Mouse (Mus musculus) spleen, embryonic (tissue): ENCODE data around the gene Svip.

Experiments used
- CTCF ChIA-PET: fragments of 350-600 bp; sonication (Branson Sonifier 250); formaldehyde crosslinking; loops from one replicate; lab custom pipeline; 2022; lab: Charles Lee

The Svip gene

GRCm38 (mm10) chr7:52005511-52006295 lies at the start of gene Svip:
Svip (minus strand) TSS chr7:52006018.
- CTCF ChIA-PET, result no interaction called here

DNA sequence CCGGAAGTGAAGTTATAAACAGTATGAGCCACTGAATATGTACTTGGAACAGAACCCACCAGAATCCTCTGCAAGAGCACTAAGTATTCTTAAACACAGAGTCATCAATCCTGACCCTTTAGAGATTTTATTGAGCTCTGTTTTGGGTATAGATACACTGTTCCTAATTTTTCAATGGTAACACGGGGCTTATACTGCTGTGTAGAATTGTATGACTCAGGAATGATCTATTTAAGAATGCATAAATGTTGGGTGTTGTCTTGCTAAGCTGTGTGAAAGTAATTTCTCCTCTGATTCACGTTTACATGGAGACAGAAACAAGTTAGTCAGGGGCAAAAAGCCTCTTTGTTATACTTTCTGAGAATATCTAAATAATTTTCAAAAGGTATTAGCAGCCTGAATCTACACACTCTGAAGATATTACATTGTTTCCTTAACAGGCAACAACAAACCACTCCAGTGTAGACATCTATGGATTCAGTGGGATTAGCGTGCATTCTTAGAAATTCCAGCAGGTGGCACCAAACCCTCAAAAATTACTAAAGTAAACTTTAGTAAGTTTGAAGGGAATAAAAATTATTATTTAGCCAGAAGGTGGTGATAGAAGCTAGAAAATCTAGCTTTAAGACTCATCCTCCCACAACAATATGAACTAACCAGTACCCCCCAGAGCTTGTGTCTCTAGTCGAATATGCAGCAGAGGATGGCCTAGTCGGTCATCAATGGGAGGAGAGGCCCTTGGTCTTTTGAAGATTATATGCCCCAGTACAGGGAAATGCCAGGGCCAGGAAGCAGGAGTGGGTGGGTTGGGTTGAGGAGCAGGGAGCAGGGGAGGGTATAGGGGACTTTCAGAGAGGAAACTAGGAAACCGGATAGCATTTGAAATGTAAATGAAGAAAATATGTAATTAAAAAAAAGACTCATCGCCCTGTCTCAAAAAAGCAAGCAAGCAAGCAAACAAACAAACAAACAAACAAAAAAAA lies 32.1 kb upstream of the Svip start:
- CTCF ChIA-PET, result interaction anchor here (0.6 to 0.7 kb wide), 2 partner anchors 304 to 363 kb away, joined by 3 to 4 read pairs; no protein-coding TSS in a partner anchor

DNA sequence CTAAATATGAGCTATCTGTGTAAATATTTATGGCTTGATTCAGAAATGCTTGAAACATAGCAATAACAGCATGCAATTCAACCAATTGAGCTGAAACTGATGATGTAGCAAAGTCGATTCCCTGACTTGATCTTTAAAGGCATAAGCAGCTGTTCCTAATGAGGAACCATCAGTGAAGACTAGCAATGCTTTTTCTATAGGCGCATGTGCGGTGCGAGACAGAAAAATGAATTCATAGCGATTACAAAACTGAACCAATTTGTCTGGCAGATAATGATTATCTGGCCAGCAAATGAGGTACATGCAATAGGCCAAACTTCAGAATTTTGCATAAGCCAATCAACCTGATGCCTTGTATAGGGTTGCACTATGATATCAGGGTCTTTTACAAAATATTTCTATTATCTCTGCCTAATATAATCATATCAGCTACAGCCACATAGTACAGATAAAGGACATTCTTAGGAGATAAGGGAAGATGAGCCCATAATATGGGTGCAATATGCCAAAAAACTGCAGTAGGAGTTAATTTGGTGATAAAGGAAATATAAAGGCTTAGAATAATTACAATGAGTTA lies 18.3 kb upstream of the Svip start:
- CTCF ChIA-PET, result no interaction called here

GRCm38 (mm10) chr7:52022039-52022438 lies 16.2 kb upstream of the Svip start:
- CTCF ChIA-PET, result no interaction called here

- CTCF ChIA-PET, result no interaction called here
Measured at GRCm38 (mm10) chr7:52015628-52016027, 9.8 kb upstream of the Svip start, which contains the start of gene 1700015G11Rik. 1700015G11Rik (minus strand) TSS chr7:52015728.

GRCm38 (mm10) chr7:52015180-52015579 lies 9.4 kb upstream of the Svip start:
- CTCF ChIA-PET, result no interaction called here

DNA sequence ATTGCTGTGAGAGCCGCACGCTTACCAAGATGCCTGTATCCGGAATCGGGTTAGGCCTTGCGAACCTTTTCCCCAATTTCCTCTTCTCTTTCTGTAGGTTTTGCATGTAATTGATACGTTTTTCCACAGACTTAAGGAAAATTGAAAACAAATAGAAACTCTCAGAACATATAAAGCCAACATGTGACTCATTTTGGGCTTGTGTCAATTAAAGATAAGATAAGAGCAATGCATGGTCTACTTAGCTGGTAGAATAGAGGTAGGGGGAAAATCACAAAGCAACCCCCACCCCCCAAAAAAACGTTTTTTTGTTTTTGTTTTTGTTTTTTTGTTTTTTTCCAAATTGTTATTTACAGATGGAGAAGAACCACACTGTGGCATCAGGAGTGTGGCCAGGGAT lies 7.6 kb upstream of the Svip start:
- CTCF ChIA-PET, result no interaction called here

DNA sequence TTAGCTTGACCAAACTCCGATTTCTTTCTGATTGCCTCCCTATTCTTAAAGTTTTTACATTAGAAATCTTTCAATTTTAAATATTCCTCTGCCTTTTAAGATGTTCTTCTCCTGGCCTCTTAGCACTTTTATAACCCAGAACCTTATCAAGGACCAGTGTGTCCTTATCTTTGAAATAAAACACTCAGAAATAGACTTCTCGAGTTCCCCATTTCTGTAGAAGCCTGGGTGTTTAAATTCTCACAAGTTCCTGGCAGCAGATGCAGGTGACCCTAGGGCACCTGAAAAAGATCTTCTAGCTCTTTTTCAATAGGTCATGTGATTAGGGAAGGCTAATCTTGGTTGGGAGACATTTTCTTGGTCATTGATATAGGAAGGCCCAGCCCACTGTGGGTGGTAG lies 1.3 kb upstream of the Svip start:
- CTCF ChIA-PET, result no interaction called here

GRCm38 (mm10) chr7:52006296-52006630 lies 445 bp upstream of the Svip start:
- CTCF ChIA-PET, result no interaction called here

- CTCF ChIA-PET, result no interaction called here
Measured at GRCm38 (mm10) chr7:51991020-51991419, 14.8 kb downstream of the Svip start.

DNA sequence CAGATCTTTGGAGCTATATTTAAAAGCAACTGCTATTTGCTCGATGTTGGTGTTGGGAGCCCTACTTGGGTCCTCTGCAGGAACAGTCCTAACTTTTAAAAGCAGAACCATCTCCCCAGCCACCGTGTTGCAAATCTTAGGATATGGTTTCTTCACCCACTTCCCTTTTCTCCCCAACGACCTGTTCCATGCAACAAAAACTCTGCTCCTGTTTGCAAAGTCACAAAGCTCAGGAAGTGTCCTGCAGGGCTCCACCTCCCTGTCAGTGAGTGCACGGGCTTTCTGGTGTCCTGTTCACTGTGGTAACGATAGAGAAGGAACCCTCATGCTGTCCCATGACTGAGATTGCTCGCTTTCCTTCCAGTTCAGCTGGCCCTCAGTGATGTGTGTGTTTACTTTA lies 18.9 kb downstream of the Svip start:
- CTCF ChIA-PET, result no interaction called here

- CTCF ChIA-PET, result no interaction called here
Measured at GRCm38 (mm10) chr7:51985763-51986162, 20.1 kb downstream of the Svip start.

GRCm38 (mm10) chr7:51982303-51982702 lies 23.5 kb downstream of the Svip start:
- CTCF ChIA-PET, result no interaction called here

GRCm38 (mm10) chr7:51979271-51979670 lies 26.5 kb downstream of the Svip start:
- CTCF ChIA-PET, result no interaction called here

GRCm38 (mm10) chr7:51975181-51975580 lies 30.6 kb downstream of the Svip start:
- CTCF ChIA-PET, result no interaction called here

DNA sequence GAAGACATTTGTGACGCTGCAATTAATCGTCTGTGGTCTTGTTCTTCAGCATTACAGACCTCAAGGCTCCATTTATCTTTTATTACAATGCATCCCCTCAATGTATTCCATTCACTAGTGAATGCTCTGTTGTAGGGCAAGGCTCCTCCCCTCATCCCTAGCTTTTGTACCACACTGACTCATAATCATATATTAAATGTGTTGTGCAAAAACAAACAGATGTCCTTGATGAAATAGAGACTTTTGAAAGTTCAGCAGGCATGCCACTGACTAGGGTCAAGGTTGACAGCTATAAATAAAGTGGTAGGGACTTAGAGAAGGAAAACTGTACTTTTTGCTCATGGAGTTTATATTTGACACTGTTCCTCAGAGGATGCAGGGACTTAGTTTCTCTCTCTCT lies 32.3 kb downstream of the Svip start:
- CTCF ChIA-PET, result no interaction called here

DNA sequence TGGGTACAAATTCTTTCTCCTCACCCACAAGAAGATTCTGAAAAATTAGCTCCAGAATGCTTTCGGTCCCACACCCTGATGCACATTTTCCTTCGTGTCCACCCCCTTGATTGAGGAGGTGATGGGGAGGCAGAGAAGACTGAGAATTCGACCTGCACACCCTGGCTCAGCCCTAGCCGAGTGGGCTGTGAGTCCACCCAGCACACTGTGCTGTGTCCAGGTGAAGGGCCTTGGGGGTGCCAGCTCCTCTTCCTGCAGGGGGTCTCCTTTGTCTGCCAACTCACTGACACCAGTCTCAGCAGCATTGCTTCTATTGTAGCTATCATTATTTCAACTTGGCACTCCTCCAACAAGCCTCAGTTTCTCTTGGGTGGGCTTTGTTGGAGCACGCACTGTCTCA lies 32.7 kb downstream of the Svip start:
- CTCF ChIA-PET, result no interaction called here

DNA sequence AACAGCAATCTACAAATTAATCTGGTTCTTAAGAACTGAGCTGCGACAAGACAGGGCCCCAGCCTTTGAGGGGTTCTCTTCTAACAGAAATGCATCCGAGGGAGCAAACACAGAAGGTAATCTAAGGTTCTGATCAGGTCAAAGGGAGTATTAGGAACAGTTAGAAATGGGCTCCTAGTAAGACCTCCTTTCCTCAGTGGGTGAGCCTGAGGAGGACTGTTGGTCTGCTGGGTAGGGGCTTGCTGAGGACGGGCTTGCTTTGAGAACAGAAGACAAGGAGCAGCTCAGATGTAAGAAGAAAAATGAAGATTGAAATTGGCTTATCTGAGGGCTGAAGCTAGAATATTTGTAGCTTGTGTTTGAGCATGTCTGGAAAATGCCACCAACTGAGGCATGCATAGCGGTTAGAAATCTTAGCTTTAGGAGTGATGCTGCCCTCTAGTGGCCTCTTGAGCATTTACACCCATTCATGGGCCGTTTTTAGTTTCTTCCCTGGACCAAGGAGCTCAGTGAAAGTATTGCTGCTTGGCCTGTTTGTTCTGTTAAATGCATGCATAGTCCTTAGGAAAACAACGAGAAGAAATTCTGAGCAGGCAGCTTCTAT lies 33.5 kb downstream of the Svip start:
- CTCF ChIA-PET, result interaction anchor here (0.6 kb wide), 2 partner anchors 311 to 325 kb away, joined by 3 read pairs; no protein-coding TSS in a partner anchor

DNA sequence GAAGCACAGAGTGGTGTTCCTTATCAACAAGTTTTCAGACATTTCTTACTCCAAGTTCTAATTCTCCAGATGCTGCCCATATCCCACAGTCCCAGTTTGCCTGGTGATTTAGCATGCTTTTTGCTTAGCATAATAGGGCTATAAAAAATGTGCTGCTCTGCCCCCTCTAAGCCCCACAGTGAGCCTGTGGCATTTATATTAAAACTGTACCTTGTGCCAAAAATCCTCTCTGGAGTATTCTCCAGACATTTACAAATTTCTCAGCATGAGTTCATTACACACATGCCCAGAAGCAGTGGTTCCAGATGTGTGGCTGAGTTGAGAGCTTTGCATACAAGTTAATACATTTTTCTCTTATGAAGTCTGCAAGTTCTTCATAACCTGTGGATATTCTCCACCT lies 36.4 kb downstream of the Svip start:
- CTCF ChIA-PET, result no interaction called here

GRCm38 (mm10) chr7:51967581-51967980 lies 38.2 kb downstream of the Svip start:
- CTCF ChIA-PET, result no interaction called here

- CTCF ChIA-PET, result no interaction called here
Measured at GRCm38 (mm10) chr7:51964681-51965080, 41.1 kb downstream of the Svip start.
